Mouse (Mus musculus) lung, postnatal 14 days (tissue): ENCODE data around the gene Sec24a.

ENCODE experiments used
- DNase-seq: peaks from one replicate; pipeline ENCODE4 v3.0.0; 2021

The Sec24a gene

DNA sequence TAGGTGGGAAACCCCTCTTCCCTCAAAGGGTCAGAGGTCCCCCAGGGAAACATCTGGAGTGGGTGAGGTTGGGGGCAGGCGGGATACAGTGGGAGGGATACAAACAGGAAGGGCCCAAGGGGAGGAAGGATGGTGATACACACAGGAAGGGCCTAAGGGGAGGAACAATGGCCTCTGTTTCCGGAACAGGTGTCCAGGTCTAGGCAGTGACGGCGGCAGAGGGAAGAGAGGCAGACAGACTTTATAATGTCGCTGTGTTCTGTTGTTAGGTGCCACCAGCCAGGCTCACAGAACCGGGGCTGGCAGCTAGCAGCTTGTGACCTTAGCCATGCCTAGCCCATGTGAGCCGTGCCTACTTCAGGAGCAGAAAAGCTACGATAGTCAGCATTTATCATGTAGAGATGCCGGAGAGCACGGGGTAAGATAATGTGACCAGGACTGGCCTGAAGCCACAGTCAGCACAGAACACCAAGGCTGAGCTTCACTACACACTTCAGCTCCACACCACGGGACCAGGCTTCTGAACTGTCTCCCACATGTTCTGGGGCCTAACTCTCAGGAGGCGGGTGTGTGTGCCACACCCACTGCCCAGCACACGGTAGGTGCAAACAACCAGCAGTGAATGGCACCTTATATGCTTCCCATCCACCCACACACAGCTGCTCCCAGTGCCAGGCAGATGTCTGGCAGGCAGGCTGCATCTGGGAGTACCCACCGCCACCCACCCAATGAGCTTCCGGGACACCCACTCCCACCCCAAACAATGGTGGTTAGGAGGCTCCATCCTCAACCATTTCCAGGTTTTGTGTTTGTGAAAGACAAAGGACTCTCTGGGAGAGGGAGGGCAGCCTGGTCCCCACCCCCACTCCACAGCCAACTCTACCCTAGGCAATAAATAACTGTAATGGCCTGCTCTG is 116.4 kb downstream of the Sec24a start:
- peak; percentile 61 for DNase-seq

- no peak for DNase-seq
These were observed 117.2 kb downstream of the Sec24a start for GRCm38 (mm10) chr11:51646245-51646644.

- DNase-seq = peak; percentile 14
These were observed 118.1 kb downstream of the Sec24a start for GRCm38 (mm10) chr11:51645293-51645692.

DNA sequence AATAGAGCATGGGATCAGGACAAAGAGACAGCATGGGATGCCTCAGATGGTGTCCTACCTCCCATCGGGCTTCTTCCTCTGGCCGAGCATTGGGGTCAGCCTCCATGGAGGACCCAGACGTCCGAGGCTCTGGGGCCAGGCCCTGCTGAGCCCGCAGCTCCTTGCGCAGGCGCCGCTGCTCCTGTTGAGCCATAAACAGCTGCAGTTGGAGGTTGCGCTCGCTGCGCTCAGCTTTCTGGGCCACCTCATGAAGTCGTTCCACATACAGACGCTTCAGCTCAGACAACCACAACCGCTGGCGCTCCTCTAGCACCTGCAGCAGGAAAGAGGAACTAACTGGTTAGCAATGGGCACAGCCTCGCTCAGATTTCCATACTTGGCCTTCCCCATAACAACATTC is 119.2 kb downstream of the Sec24a start:
- peak; percentile 25 for DNase-seq

GRCm38 (mm10) chr11:51643761-51644160 is 119.7 kb downstream of the Sec24a start:
- no peak for DNase-seq

- DNase-seq = no peak
These were observed 120.2 kb downstream of the Sec24a start for GRCm38 (mm10) chr11:51643202-51643601.
